Mouse (Mus musculus): ENCODE measurements around the gene Gpatch1. TPM values are rescaled to one million over a fixed set of nuclear protein-coding genes. Genes with fewer than 3 reads are reported as not detected.
A peak's percentile ranks its signal among the peaks of the same experiment; 100 is the strongest.
"Not testable (repeated sequence)": the region's sequence is repeated elsewhere in the genome, so short reads cannot be mapped to it uniquely, and the experiment has no call there.

The Gpatch1 gene
- polyA plus RNA-seq, 1 experiment: 5.7 TPM

GRCm38 (mm10) chr7:35333231-35333651 lies 15.0 kb upstream of the Gpatch1 start:
- peak overlapping the region; percentile 80 for H3K4me3 ChIP-seq (replicated peaks; ENCODE audit: extremely low read depth, low read depth, low read length)
- TF ChIP-seq POLR2A (IDR thresholded peaks at IDR 0.05; ENCODE audit: borderline replicate concordance, extremely low read depth, low read depth, low read length) (no peak), CTCF (IDR thresholded peaks at IDR 0.05; ENCODE audit: insufficient read depth, low read length) (no peak)
- no peak for DNase-seq
- 2% methylated on average over 19 of the region's 19 CpGs for WGBS
- H3K4me1 ChIP-seq (ENCODE audit: control insufficient read depth, insufficient read depth, low read length): 0 out of 2 replicates have a peak, but pooled peaks cover 3% of the 10 kb centered on the region

- TF ChIP-seq POLR2A (IDR thresholded peaks at IDR 0.05; ENCODE audit: borderline replicate concordance, extremely low read depth, low read depth, low read length) (no peak), CTCF (IDR thresholded peaks at IDR 0.05; ENCODE audit: insufficient read depth, low read length) (no peak)
- H3K4me1 ChIP-seq (ENCODE audit: control insufficient read depth, insufficient read depth, low read length): 0 out of 2 replicates have a peak, but pooled peaks cover 3% of the 10 kb centered on the region
- no peak for DNase-seq
- WGBS: 65% methylated on average over 3 of the region's 3 CpGs
- no peak overlapping the region for H3K4me3 ChIP-seq (replicated peaks; ENCODE audit: extremely low read depth, low read depth, low read length)
These were observed 13.3 kb upstream of the Gpatch1 start for GRCm38 (mm10) chr7:35331590-35331989.

DNA sequence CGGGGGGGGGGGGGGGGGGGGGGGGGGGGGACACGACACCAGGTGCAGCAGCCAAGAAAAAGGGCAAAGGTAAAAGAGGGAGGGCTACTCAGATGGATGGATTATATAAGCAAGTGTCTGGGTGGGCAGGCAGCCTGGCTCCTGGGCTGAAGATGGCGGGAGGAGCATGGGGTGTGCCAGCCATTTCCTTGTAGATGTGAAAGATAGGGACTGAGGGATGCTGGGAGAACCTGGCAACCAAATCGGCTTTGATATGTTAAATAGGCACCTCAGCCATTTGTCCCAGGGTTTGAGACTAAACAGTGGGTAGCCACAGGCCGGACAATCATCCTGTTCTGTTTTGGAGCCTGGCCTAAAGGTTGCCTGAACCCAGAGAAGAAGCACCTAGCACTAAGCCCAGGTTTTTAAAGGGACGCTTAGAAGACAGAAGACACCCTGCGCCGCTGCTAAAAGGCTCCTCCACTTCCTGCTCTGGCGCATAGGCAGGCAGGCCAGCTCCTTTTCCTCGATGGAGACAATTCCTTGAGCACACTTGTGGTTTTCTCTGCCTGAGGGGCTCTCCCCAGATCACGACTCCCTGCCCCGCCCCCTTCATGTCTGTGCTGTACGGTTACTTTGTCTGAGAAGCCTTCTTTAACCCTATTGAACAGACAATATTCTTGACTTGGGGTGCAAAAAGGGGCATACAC lies 4.6 kb upstream of the Gpatch1 start:
- no peak overlapping the region for H3K4me3 ChIP-seq (replicated peaks; ENCODE audit: extremely low read depth, low read depth, low read length)
- 12% methylated on average over 11 of the region's 13 CpGs for WGBS
- no peak for DNase-seq
- no peaks in the 10 kb centered on the region for H3K4me1 ChIP-seq (ENCODE audit: control insufficient read depth, insufficient read depth, low read length)
- no peak for TF ChIP-seq CTCF (IDR thresholded peaks at IDR 0.05; ENCODE audit: insufficient read depth, low read length)
- no peak for TF ChIP-seq POLR2A (IDR thresholded peaks at IDR 0.05; ENCODE audit: borderline replicate concordance, extremely low read depth, low read depth, low read length)

GRCm38 (mm10) chr7:35322161-35322560 lies 3.9 kb upstream of the Gpatch1 start:
- no peak for DNase-seq
- TF ChIP-seq CTCF (IDR thresholded peaks at IDR 0.05; ENCODE audit: insufficient read depth, low read length) (no peak), POLR2A (IDR thresholded peaks at IDR 0.05; ENCODE audit: borderline replicate concordance, extremely low read depth, low read depth, low read length) (no peak)
- peaks cover 6% of the 10 kb centered on the region for H3K4me1 ChIP-seq (ENCODE audit: control insufficient read depth, insufficient read depth, low read length)
- WGBS: 50% methylated on average over 3 of the region's 3 CpGs
- no peak overlapping the region for H3K4me3 ChIP-seq (replicated peaks; ENCODE audit: extremely low read depth, low read depth, low read length)

DNA sequence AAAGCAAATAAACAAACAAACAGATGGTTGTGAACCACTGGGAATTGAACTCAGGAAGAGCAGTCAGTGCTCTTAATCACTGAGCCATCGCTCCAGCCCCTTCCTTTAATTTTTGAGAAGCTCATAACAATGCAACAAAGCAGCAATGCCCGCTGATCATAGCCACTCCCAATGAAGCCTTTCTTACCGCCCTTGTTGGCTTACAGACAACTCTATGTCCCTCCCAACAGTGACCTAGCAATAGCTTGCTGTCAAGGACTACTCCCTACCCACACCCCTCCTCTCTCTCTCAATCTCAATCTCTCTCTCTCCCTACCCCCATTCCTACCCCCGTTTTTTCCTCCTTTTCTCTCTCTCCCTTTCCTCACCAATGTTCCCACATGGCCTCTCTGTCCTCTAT lies 1.5 kb upstream of the Gpatch1 start:
- DNase-seq: no peak
- TF ChIP-seq POLR2A (IDR thresholded peaks at IDR 0.05; ENCODE audit: borderline replicate concordance, extremely low read depth, low read depth, low read length) (no peak), CTCF (IDR thresholded peaks at IDR 0.05; ENCODE audit: insufficient read depth, low read length) (no peak)
- WGBS: 46% methylated on average over 4 of the region's 4 CpGs
- Histone ChIP-seq H3K4me3 (replicated peaks; ENCODE audit: extremely low read depth, low read depth, low read length) (no peak overlapping the region), H3K4me1 (ENCODE audit: control insufficient read depth, insufficient read depth, low read length) (peaks cover 8% of the 10 kb centered on the region)

DNA sequence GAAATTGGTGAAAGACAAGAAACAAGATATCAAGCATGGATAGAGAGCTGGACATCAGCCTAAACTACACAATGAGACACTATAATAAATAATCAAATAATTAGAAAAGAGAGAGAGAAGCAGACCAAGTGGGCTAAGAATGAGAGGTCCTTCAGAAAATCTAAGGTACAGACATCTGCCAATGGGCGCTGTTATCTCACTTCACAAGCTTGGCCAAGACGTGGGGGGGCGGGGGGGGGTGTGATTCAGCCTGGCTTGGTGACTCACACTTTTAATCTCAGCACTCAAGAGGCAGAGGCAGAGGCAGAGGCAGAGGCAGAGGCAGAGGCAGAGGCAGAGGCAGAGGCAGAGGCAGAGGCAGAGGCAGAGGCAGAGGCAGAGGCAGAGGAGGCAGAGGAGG lies 981 bp upstream of the Gpatch1 start:
- 51% methylated on average over 3 of the region's 3 CpGs for WGBS
- H3K4me3 ChIP-seq (replicated peaks; ENCODE audit: extremely low read depth, low read depth, low read length); DNase-seq; H3K4me1 ChIP-seq (ENCODE audit: control insufficient read depth, insufficient read depth, low read length): not testable (repeated sequence)

- TF ChIP-seq POLR2A (IDR thresholded peaks at IDR 0.05; ENCODE audit: borderline replicate concordance, extremely low read depth, low read depth, low read length): no peak
- TF ChIP-seq CTCF (IDR thresholded peaks at IDR 0.05; ENCODE audit: insufficient read depth, low read length): no peak
- DNase-seq: no peak
- no peak overlapping the region for H3K4me3 ChIP-seq (replicated peaks; ENCODE audit: extremely low read depth, low read depth, low read length)
These were observed 4.1 kb downstream of the Gpatch1 start for GRCm38 (mm10) chr7:35314156-35314555.

DNA sequence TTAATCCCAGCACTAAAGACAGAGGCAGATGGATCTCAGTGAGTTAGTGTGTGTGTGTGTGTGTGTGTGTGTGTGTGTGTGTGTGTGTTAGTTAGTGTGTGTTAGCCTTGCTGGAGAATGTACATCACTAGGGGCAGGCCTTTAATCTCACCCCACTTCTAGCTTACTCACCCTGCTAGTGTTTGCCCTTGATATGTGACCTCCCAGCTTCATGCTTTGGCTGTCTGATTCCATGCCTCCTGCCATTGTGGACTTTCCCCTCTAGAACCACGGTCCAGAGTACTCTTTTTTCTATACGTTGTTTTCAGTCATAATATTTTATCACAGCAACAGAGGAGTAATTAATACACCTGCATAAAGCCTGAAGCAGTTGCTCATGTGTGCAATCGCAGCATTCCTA lies 7.0 kb downstream of the Gpatch1 start:
- Histone ChIP-seq H3K4me1 (ENCODE audit: control insufficient read depth, insufficient read depth, low read length) (no peaks in the 10 kb centered on the region), H3K4me3 (replicated peaks; ENCODE audit: extremely low read depth, low read depth, low read length) (no peak overlapping the region)
- TF ChIP-seq CTCF (IDR thresholded peaks at IDR 0.05; ENCODE audit: insufficient read depth, low read length) (no peak), POLR2A (IDR thresholded peaks at IDR 0.05; ENCODE audit: borderline replicate concordance, extremely low read depth, low read depth, low read length) (no peak)
- WGBS: 85% methylated on average over 3 of the region's 3 CpGs
- no peak for DNase-seq

More at GRCm38 (mm10) chr7:35314156-35314555, 4.1 kb downstream of the Gpatch1 start:
- peaks cover 8% of the 10 kb centered on the region for H3K4me1 ChIP-seq (ENCODE audit: control insufficient read depth, insufficient read depth, low read length)

- Histone ChIP-seq H3K4me3 (replicated peaks; ENCODE audit: extremely low read depth, low read depth, low read length) (no peak overlapping the region), H3K4me1 (ENCODE audit: control insufficient read depth, insufficient read depth, low read length) (no peaks in the 10 kb centered on the region)
- TF ChIP-seq CTCF (IDR thresholded peaks at IDR 0.05; ENCODE audit: insufficient read depth, low read length): no peak
- TF ChIP-seq POLR2A (IDR thresholded peaks at IDR 0.05; ENCODE audit: borderline replicate concordance, extremely low read depth, low read depth, low read length): no peak
- DNase-seq: no peak
These were observed 17.4 kb downstream of the Gpatch1 start for GRCm38 (mm10) chr7:35300792-35301191.

- WGBS: 65% methylated on average over 8 of the region's 8 CpGs
- TF ChIP-seq POLR2A (IDR thresholded peaks at IDR 0.05; ENCODE audit: borderline replicate concordance, extremely low read depth, low read depth, low read length) (no peak), CTCF (IDR thresholded peaks at IDR 0.05; ENCODE audit: insufficient read depth, low read length) (no peak)
- peak overlapping the region; percentile 5 for H3K4me3 ChIP-seq (replicated peaks; ENCODE audit: extremely low read depth, low read depth, low read length)
- no peak for DNase-seq
- no peaks in the 10 kb centered on the region for H3K4me1 ChIP-seq (ENCODE audit: control insufficient read depth, insufficient read depth, low read length)
These were observed 18.6 kb downstream of the Gpatch1 start for GRCm38 (mm10) chr7:35299656-35300055.
